Mouse (Mus musculus): ENCODE data around the gene Stx5a.

GRCm38 (mm10) chr19:8716767-8717475, 24.3 kb upstream of the Stx5a start:
- TF ChIP-seq CTCF (IDR thresholded peaks at IDR 0.05), result no peak
- no peak for TF ChIP-seq EP300 (IDR thresholded peaks at IDR 0.05)

All from lung, postnatal 0 days (tissue).